Mouse (Mus musculus) kidney, adult 9 months (tissue): Measurements from ENCODE around the gene Hdlbp.

Source experiments
- DNase-seq: peaks from one replicate; pipeline ENCODE4 v3.0.0; 2022

Gene Hdlbp

GRCm38 (mm10) chr1:93445111-93445821, 33.3 kb downstream of the Hdlbp start:
- DNase-seq: peak; percentile 79

- DNase-seq: peak; percentile 93
These were observed 34.1 kb downstream of the Hdlbp start for GRCm38 (mm10) chr1:93444405-93445110.

- no peak for DNase-seq
These were observed 39.3 kb downstream of the Hdlbp start for GRCm38 (mm10) chr1:93439321-93439720.

GRCm38 (mm10) chr1:93432087-93432486, 46.5 kb downstream of the Hdlbp start:
- no peak for DNase-seq

GRCm38 (mm10) chr1:93403403-93403802, 75.2 kb downstream of the Hdlbp start:
- no peak for DNase-seq

GRCm38 (mm10) chr1:93401191-93402052, 77.2 kb downstream of the Hdlbp start:
- DNase-seq: no peak

- no peak for DNase-seq
These were observed 89.7 kb downstream of the Hdlbp start for GRCm38 (mm10) chr1:93388906-93389305.

GRCm38 (mm10) chr1:93387198-93387597, 91.4 kb downstream of the Hdlbp start:
- no peak for DNase-seq

- DNase-seq: no peak
These were observed 99.5 kb downstream of the Hdlbp start for GRCm38 (mm10) chr1:93379117-93379516.

- DNase-seq: no peak
These were observed 101.3 kb downstream of the Hdlbp start for GRCm38 (mm10) chr1:93377307-93377706.

- DNase-seq: no peak
These were observed 105.0 kb downstream of the Hdlbp start, which contains the start of gene Ano7 for GRCm38 (mm10) chr1:93373665-93374064. Ano7 (plus strand) TSS chr1:93373930.

- DNase-seq: no peak
These were observed 113.0 kb downstream of the Hdlbp start for GRCm38 (mm10) chr1:93365641-93366040.

GRCm38 (mm10) chr1:93362661-93363060, 116.0 kb downstream of the Hdlbp start:
- DNase-seq: no peak
